12 mouse cellular contexts compared by ENCODE assay signal in genomic region chr11:78346326-78347069, GRCm38 (mm10). TPM values are rescaled to one million over a fixed set of nuclear protein-coding genes. Genes with fewer than 3 reads are reported as not detected.
A peak's percentile ranks its signal among the peaks of the same experiment; 100 is the strongest.
DNase-seq lines count a peak whose midpoint lies in the region; ATAC-seq and TF ChIP-seq lines count a peak whose summit lies in the region.
"Had no signal": no experiment of that assay in that cellular context is flagged by ENCODE, and none has a peak within 500 bp of the region (broad histone marks: within the 10 kb centered on the region; RNA-seq: fewer than 3 reads in every experiment).

No protein-coding gene starts in this region.

- WGBS in kidney, embryonic 15.5 days: 84% methylated on average over 6 of the region's 6 CpGs
- 68% methylated on average over 6 of the region's 6 CpGs for WGBS in liver, embryonic 15.5 days (ENCODE audit: insufficient replicate concordance)

- H3K36me3 ChIP-seq in kidney, embryonic 15.5 days: peaks cover 11% of the 10 kb centered on the region
- H3K36me3 ChIP-seq in MEL (ENCODE audit: control insufficient read depth in 1 of 2, insufficient read depth in 2 of 2, low read length in 2 of 2): peaks cover 0 to 21% of the 10 kb centered on the region in 2 experiments; a peak in 2 of 4 replicates
- H3K36me3 ChIP-seq in liver, embryonic 15.5 days (replicated peaks): peaks cover 18% of the 10 kb centered on the region
- H3K36me3 ChIP-seq: intestine, embryonic 15.5 days had no signal

- H3K27ac ChIP-seq in kidney, embryonic 15.5 days: peak overlapping the region; percentile 11; the same call in 1 of the 2 replicates
- H3K27ac ChIP-seq in MEL (ENCODE audit: control insufficient read depth, low read depth, low read length): peak overlapping the region; percentile 56
- H3K27ac ChIP-seq in liver, embryonic 15.5 days (replicated peaks): peak overlapping the region; percentile 89
- H3K27ac ChIP-seq: intestine, embryonic 15.5 days; limb, embryonic 15.5 days had no signal

- DNase-seq in kidney, adult 8-10 months: no peak
- DNase-seq in A20 (ENCODE audit: low read depth, low spot score) (peak; percentile 76), MEL (ENCODE audit: low read depth, low spot score) (peak; percentile 24)
- DNase-seq in embryo, embryonic 10 days (ENCODE audit: low spot score): no peak
- DNase-seq in cerebellum, postnatal 25 days: no peak

- no peaks in the 10 kb centered on the region for H3K27me3 ChIP-seq in kidney, embryonic 15.5 days
- H3K27me3 ChIP-seq in MEL (ENCODE audit: control insufficient read depth in 1 of 2, insufficient read depth in 2 of 2, low read length in 2 of 2): no peaks in the 10 kb centered on the region
- no peaks in the 10 kb centered on the region for H3K27me3 ChIP-seq in liver, embryonic 15.5 days
- H3K27me3 ChIP-seq: intestine, embryonic 15.5 days; limb, embryonic 15.5 days had no signal

- no peak for TF ChIP-seq EP300 in MEL (IDR thresholded peaks at IDR 0.05; ENCODE audit: low read depth in 1 of 2, low read length in 2 of 2)

- peaks cover 9% of the 10 kb centered on the region for H3K79me2 ChIP-seq in MEL (ENCODE audit: control insufficient read depth, insufficient read depth, low read length, poor library complexity)

- no peak overlapping the region for H3K4me3 ChIP-seq in kidney, embryonic 15.5 days (replicated peaks)
- peak overlapping the region in 1 of 2 experiments; percentile 6; a peak in 1 of 4 replicates for H3K4me3 ChIP-seq in MEL (ENCODE audit: control insufficient read depth in 1 of 2, insufficient read depth in 1 of 2, low read depth in 2 of 2, low read length in 2 of 2)
- no peak overlapping the region for H3K4me3 ChIP-seq in liver, embryonic 15.5 days (replicated peaks)
- H3K4me3 ChIP-seq: intestine, embryonic 15.5 days; limb, embryonic 15.5 days had no signal

- H3K4me1 ChIP-seq in kidney, embryonic 15.5 days: peaks cover 38% of the 10 kb centered on the region
- peaks cover 13 to 25% of the 10 kb centered on the region in 2 experiments for H3K4me1 ChIP-seq in MEL (ENCODE audit: control insufficient read depth in 1 of 2, insufficient read depth in 2 of 2, low read length in 2 of 2)
- peaks cover 77% of the 10 kb centered on the region for H3K4me1 ChIP-seq in liver, embryonic 15.5 days (replicated peaks)

- no peak for ATAC-seq in kidney, embryonic 15.5 days (replicated peaks; ENCODE audit: low FRiP score)
- no peak for ATAC-seq in liver, embryonic 15.5 days (ENCODE audit: insufficient read depth)
- ATAC-seq in granulocyte monocyte progenitor cell, adult 5-6 weeks (replicated peaks; ENCODE audit: poor library complexity, severe bottlenecking): no peak
- ATAC-seq: intestine, embryonic 15.5 days had no signal

- no peak for TF ChIP-seq POLR2A in MEL (IDR thresholded peaks at IDR 0.05; ENCODE audit: control insufficient read depth in 1 of 2, insufficient read depth in 1 of 2, low read depth in 1 of 2, low read length in 2 of 2, poor library complexity in 1 of 2)

- TF ChIP-seq RAD21 in MEL (IDR thresholded peaks at IDR 0.05; ENCODE audit: low read depth, low read length): no peak

- H3K9ac ChIP-seq in kidney, embryonic 15.5 days: no peak overlapping the region
- peak overlapping the region; percentile 19; the same call in 1 of the 2 replicates for H3K9ac ChIP-seq in MEL (ENCODE audit: control insufficient read depth, low read depth, low read length, poor library complexity, severe bottlenecking)
- H3K9ac ChIP-seq in liver, embryonic 15.5 days: peak overlapping the region; percentile 2; the same call in 1 of the 2 replicates
- H3K9ac ChIP-seq: limb, embryonic 15.5 days had no signal

- no peaks in the 10 kb centered on the region for H3K9me3 ChIP-seq in kidney, embryonic 15.5 days (replicated peaks)
- H3K9me3 ChIP-seq in MEL (replicated peaks; ENCODE audit: insufficient read depth, low read length): no peaks in the 10 kb centered on the region
- H3K9me3 ChIP-seq in liver, embryonic 15.5 days (replicated peaks): no peaks in the 10 kb centered on the region
- H3K9me3 ChIP-seq: intestine, embryonic 15.5 days; limb, embryonic 15.5 days had no signal

- no peak for TF ChIP-seq CTCF in MEL (IDR thresholded peaks at IDR 0.05 in 2 of 3, conservative IDR thresholded peaks at IDR 0.05 in 1 of 3; ENCODE audit: control insufficient read depth in 1 of 3, insufficient read depth in 1 of 3, low read depth in 2 of 3, low read length in 3 of 3, poor library complexity in 1 of 3, severe bottlenecking in 1 of 3)

- H3K4me2 ChIP-seq in kidney, embryonic 15.5 days: no peak overlapping the region
- peak overlapping the region; percentile 100 for H3K4me2 ChIP-seq in liver, embryonic 15.5 days
- H3K4me2 ChIP-seq: limb, embryonic 15.5 days had no signal

TF ChIP-seq in MEL, 35 proteins besides CTCF, POLR2A, EP300 and RAD21:
- TF ChIP-seq GABPA (IDR thresholded peaks at IDR 0.05; ENCODE audit: low read depth, low read length): no peak
- TF ChIP-seq SIN3A (IDR thresholded peaks at IDR 0.05; ENCODE audit: low read length): peak; percentile 2; the same call in 1 of the 2 replicates

RNA-seq across cellular contexts. Expression of gene Unc119, which starts 3.2 kb away (rescaled TPM):
- 40.2 and 44.9 TPM in 2 replicates for polyA plus RNA-seq in kidney, embryonic 15.5 days (2015; fragmentation: Nextera tagmentation; extraction: Ambion mirVana)
- total RNA-seq in MEL (2012; rRNA removed): 61.7 and 63.0 TPM in 2 replicates
- polyA plus RNA-seq in MEL (2012; ENCODE audit: insufficient read depth in 1 of 2, insufficient read length in 2 of 2, low read depth in 1 of 2, low replicate concordance in 2 of 2, missing spikeins in 1 of 2): 100 to 1,000 TPM in 1 of 2 experiments, not detected in 1; 140 TPM
- polyA plus RNA-seq in liver, embryonic 15.5 days (2015; fragmentation: Nextera tagmentation; extraction: Ambion mirVana): 27.4 and 29.4 TPM in 2 replicates
- total RNA-seq in granulocyte monocyte progenitor cell, adult 5-6 weeks (2014; fragmentation: Nextera tagmentation): 24.0 and 41.0 TPM in 2 replicates
- 11.9 and 18.5 TPM in 2 replicates for total RNA-seq in granulocyte monocyte progenitor cell, adult 5-6 weeks (2017)

RNA-seq across cellular contexts. Expression of gene Pigs, which starts 18.3 kb away (rescaled TPM):
- polyA plus RNA-seq in kidney, embryonic 15.5 days (2015; fragmentation: Nextera tagmentation; extraction: Ambion mirVana): 77.5 and 86.2 TPM in 2 replicates
- total RNA-seq in MEL (2012; rRNA removed): 27.6 and 28.5 TPM in 2 replicates
- polyA plus RNA-seq in MEL (2012; ENCODE audit: insufficient read depth in 1 of 2, insufficient read length in 2 of 2, low read depth in 1 of 2, low replicate concordance in 2 of 2, missing spikeins in 1 of 2): 10 to 100 TPM; 51.2 to 97.1 TPM
- polyA plus RNA-seq in liver, embryonic 15.5 days (2015; fragmentation: Nextera tagmentation; extraction: Ambion mirVana): 31.1 and 33.3 TPM in 2 replicates
- 47.6 and 51.6 TPM in 2 replicates for total RNA-seq in granulocyte monocyte progenitor cell, adult 5-6 weeks (2014; fragmentation: Nextera tagmentation)
- total RNA-seq in granulocyte monocyte progenitor cell, adult 5-6 weeks (2017): 13.7 and 14.9 TPM in 2 replicates

RNA-seq across cellular contexts. Expression of gene Aldoc, which starts 23.7 kb away (rescaled TPM):
- polyA plus RNA-seq in kidney, embryonic 15.5 days (2015; fragmentation: Nextera tagmentation; extraction: Ambion mirVana): 6.0 and 6.4 TPM in 2 replicates
- 3.0 and 4.0 TPM in 2 replicates for total RNA-seq in MEL (2012; rRNA removed)
- polyA plus RNA-seq in MEL (2012; ENCODE audit: insufficient read depth in 1 of 2, insufficient read length in 2 of 2, low read depth in 1 of 2, low replicate concordance in 2 of 2, missing spikeins in 1 of 2): 1 to 10 TPM in 1 of 2 experiments, not detected in 1; 8.1 TPM
- polyA plus RNA-seq in liver, embryonic 15.5 days (2015; fragmentation: Nextera tagmentation; extraction: Ambion mirVana): 10.5 and 13.3 TPM in 2 replicates
- 0.69 and 2.8 TPM in 2 replicates for total RNA-seq in granulocyte monocyte progenitor cell, adult 5-6 weeks (2014; fragmentation: Nextera tagmentation)
- 0.15 TPM in 1 of 2 replicates, not detected in the other for total RNA-seq in granulocyte monocyte progenitor cell, adult 5-6 weeks (2017)

RNA-seq across cellular contexts. Expression of gene Foxn1, which starts 39.9 kb away (rescaled TPM):
- polyA plus RNA-seq in kidney, embryonic 15.5 days (2015; fragmentation: Nextera tagmentation; extraction: Ambion mirVana): 0.10 TPM in 1 of 2 replicates, not detected in the other
- not detected in 2 replicates for total RNA-seq in MEL (2012; rRNA removed)
- polyA plus RNA-seq in MEL (2012; ENCODE audit: insufficient read depth in 1 of 2, insufficient read length in 2 of 2, low read depth in 1 of 2, low replicate concordance in 2 of 2, missing spikeins in 1 of 2): not detected
- not detected in 2 replicates for polyA plus RNA-seq in liver, embryonic 15.5 days (2015; fragmentation: Nextera tagmentation; extraction: Ambion mirVana)
- not detected in 2 replicates for total RNA-seq in granulocyte monocyte progenitor cell, adult 5-6 weeks (2014; fragmentation: Nextera tagmentation)
- not detected in 2 replicates for total RNA-seq in granulocyte monocyte progenitor cell, adult 5-6 weeks (2017)
- total RNA-seq: gastrocnemius, adult 8-10 months; neutrophil, adult 5-6 weeks had no signal
- polyA plus RNA-seq: intestine, embryonic 15.5 days had no signal

RNA-seq across cellular contexts. Expression of gene Spag5, which starts 45.2 kb away (rescaled TPM):
- 43.3 and 47.4 TPM in 2 replicates for polyA plus RNA-seq in kidney, embryonic 15.5 days (2015; fragmentation: Nextera tagmentation; extraction: Ambion mirVana)
- total RNA-seq in MEL (2012; rRNA removed): 40.1 and 50.9 TPM in 2 replicates
- polyA plus RNA-seq in MEL (2012; ENCODE audit: insufficient read depth in 1 of 2, insufficient read length in 2 of 2, low read depth in 1 of 2, low replicate concordance in 2 of 2, missing spikeins in 1 of 2): 100 to 1,000 TPM in 1 of 2 experiments, 10 to 100 TPM in 1; 77.5 to 274 TPM
- 34.8 and 35.0 TPM in 2 replicates for polyA plus RNA-seq in liver, embryonic 15.5 days (2015; fragmentation: Nextera tagmentation; extraction: Ambion mirVana)
- total RNA-seq in granulocyte monocyte progenitor cell, adult 5-6 weeks (2014; fragmentation: Nextera tagmentation): 11.9 and 25.4 TPM in 2 replicates
- 50.8 and 57.7 TPM in 2 replicates for total RNA-seq in granulocyte monocyte progenitor cell, adult 5-6 weeks (2017)

Comparison
In these comparisons a context has a peak if more than half of its experiments do, and no peak if none do; other contexts are left out.
1. H3K27ac ChIP-seq: peak in every context shown above with its lines; median percentile 89 in liver, embryonic 15.5 days; 56 in MEL; 11 in kidney, embryonic 15.5 days.
2. DNase-seq: peak in A20 (single experiment) and MEL (single experiment); none in kidney, adult 8-10 months (0 of 2), embryo, embryonic 10 days (single experiment) and cerebellum, postnatal 25 days (0 of 2).